Mouse (Mus musculus) neutrophil, adult 5-6 weeks (primary cell): ENCODE measurements around the gene Uso1. TPM values are rescaled to one million over a fixed set of nuclear protein-coding genes. Genes with fewer than 3 reads are reported as not detected.
A peak's percentile ranks its signal among the peaks of the same experiment; 100 is the strongest.

Experiments used
- ATAC-seq: fragments of 151-379, 151-347 bp; 2 replicates; pipeline ENCODE4 v1.8.0; 2017; ENCODE audit warnings: mild to moderate bottlenecking, moderate TSS enrichment; ENCODE audit not compliant: insufficient number of reproducible peaks, poor library complexity, low FRiP score, severe bottlenecking; ENCODE audit errors: extremely low read depth
- total RNA-seq: library from RNA; stranded (forward); fragments of 200-1000 nt; gene quantifications from 2 replicates; pipeline ENCODE4 v1.2.3, GENCODE M21; 2017

Gene Uso1
- total RNA-seq, 1 experiment from 2014 or later = 29.8 TPM

DNA sequence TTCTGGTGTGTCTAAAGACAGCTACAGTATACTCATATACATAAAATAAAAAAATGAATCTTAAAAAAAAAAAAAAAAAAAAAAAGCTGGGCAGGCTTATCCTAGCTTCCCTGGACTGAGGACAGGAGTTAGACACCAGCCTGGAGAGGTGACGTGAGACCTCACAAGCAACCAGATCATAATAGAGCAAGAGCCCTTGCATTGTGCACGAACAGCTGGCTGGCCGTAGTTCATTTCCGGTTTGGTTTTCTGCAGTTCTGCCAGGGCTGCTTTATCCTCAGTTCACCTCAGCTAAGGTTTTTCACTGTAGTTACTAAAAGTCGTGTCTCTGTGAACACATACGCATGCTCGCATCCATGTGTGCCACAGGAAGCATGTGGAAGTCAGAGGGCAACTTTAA is 90.0 kb downstream of the Uso1 start:
- no peak for ATAC-seq

DNA sequence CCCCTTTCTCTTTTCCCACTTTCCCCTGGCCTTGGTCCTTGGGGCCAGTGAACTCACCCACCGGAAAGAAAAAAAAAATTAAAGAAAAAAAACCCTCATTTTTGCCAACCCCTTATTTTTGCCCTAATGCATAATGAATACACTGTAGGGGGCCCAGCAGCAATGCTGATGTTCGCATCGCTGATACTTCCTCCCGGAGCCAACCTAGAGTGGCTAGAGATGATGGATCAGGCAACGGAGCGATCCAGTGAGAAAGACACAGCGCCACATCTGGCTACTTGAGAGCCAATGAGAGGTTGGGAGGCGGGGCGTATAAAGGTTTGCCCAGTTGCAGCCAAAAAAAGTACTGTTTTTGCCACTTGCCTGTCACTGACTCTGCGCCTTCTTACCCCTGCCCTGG is 91.0 kb downstream of the Uso1 start:
- ATAC-seq = no peak

DNA sequence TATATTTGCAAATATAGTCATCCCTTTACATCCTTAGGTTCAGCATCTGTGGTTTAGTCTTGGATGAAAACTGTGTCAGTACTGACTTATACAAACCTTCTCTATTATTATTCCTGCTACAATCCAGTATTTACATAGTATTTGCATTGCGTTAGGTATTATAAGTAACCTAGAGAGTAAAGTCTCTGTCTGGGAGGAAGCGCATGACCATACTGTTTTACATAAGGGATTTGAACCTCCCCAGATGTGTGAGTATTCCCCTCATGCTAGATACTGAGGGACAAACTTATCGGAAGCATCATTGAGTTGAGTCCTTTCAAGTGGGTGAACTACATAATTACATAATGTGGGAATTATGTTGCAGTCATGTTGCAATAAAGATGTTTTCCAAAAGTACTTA is 91.8 kb downstream of the Uso1 start:
- ATAC-seq = no peak

DNA sequence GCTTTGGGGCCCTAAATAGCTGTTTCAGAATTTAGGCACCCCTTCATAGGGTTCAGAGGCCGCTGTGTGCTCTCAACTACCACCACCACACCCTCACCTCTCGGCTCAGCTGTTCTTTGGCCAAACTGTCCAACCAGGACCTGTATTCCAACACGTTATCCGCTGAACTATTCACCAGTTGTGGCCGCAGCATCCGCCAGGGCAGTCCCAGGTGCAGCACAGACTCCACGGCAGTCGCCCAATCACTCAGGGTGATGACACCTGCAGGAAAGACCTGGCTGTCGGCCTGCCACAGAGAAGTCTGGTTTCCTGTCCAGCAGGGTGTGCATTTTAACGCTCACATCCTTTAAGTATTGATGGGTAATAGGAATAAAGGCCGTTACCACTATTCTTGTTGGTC is 92.6 kb downstream of the Uso1 start:
- no peak for ATAC-seq

DNA sequence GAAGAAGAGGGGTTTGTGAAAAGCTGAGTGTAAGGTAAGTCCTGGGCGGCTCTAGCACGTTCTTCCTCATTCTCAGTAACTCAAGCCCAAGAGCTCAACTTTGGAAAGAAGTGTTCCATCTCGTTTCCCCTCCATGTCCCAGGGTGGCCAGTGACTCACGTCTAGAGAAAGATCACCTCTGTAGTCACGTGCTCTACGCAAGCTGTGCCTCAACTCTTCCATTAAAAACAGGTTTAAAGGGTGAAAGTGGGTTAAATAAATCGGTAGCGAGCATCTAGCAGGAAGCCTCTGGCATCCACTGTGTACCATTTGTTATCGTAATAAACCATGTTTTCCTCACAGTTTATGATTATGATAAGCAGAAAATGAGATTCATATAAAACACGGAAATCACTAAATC is 94.1 kb downstream of the Uso1 start:
- no peak for ATAC-seq

DNA sequence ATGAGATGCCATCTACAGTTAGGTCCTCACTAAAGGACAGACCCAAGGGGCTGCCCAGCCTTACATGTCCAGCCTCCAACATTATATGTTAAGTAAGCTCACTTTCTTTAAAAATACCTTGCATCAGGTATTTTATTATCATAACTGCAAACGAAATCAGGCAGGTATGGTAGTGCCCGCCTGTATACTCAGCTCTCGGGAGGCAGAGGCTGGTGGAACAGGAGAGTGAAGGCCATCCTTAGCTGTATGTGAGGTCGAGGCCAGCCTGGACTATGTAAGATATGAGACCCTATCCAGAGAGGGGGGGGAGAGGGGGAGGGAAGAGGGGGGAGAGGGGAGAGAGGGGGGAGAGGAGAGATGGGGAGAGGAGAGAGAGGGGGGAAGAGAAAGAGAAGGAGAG is 95.6 kb downstream of the Uso1 start:
- ATAC-seq = no peak

DNA sequence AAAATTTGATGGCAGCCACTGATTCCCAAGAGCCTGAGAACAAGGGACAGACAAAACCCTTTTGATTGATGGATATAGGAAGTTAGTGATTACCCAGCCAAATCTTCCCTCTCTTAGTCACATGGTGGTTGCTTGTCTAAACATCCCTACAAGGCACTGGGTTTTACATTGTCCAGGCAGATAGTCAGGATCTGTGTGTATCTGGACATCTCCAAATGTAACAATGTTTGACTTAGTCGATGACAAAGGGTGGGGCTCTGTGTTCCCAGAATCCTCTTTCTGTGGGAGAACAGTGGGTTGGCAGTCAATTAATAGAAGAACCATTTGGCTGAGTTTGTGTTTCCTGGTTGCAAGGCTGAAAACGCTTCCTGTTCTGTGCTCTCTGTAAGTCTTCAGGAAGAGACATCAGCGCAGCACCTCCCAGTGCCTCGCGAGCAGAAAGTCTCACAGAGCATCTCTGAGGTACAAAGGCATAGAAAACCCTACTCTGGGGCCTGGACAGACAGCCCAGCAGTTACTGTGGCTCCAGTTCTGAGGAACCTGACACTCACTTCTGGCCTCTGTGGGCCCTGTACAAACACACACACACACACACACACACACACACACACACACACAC is 97.3 kb downstream of the Uso1 start:
- no peak for ATAC-seq

DNA sequence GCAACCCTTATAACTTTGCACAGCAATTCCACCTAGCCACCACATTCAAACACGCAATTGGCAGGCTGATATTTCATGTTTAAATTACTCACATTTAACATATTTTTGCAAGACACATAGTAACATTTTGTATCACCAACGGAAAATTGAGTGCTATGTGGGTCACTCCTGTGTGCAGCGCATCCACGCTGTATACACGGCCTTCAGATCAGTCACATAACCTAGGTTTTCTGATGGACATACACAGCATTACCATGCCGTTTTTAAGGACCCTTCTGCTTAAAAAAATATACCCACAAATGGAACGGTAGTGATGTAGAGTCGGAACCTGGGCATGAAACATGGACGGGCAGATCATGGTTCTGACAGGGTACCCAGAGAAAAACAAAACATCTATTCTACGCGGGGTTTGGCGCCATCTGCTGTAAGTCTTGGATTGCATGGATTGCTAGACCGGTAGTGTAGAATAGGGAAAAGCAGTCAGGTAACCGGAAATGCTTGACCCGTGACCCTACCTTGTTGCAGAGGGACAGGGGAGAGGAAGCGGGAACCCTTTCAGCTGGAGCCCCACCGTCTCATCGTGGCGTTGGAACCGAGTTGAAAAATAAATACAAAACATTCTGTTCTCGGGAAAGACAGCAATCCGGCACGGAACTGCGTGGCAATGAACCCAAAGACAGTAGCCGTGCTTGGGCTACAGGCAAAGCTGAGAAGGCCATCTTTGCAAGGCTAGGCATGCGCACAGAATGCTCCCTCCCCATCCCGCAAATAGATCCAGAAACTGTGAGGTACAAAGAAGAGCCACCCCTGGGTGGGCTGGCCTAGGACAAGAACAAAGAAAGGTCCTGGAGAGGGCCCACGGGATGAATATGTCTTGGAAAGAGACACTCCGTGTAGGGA is 101.8 kb downstream of the Uso1 start:
- ATAC-seq = no peak

- no peak for ATAC-seq
Observed at GRCm38 (mm10) chr5:92240769-92241168, 103.0 kb downstream of the Uso1 start.

- ATAC-seq = no peak
Observed at GRCm38 (mm10) chr5:92244900-92245299, 107.2 kb downstream of the Uso1 start.

- peak; percentile 28; the same call in 1 of the 2 replicates for ATAC-seq
Observed at GRCm38 (mm10) chr5:92245483-92245882, 107.7 kb downstream of the Uso1 start.

- no peak for ATAC-seq
Observed at GRCm38 (mm10) chr5:92248614-92249013, 110.9 kb downstream of the Uso1 start.

DNA sequence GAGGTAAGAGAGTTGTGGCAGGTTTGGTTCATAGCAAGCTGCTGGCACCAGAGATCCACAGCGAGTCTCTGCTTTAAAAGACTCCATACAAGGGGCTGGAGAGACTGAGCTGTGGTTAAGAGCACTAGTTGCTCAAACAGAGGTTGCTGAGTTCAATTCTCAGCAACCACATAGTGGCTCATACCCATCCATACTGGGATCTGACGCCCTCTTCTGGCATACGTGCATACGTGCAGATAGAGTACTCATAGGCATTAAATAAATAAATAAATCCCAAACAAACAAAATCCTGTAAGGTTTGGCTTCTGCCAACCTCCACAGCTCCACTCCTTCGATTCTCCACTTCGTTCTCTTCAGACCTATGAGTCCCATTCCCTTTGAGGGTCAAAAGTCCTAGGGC is 114.3 kb downstream of the Uso1 start:
- no peak for ATAC-seq

Other genes starting within 250 kb of the Uso1 start
- 157 and 163 TPM in 2 replicates for gene Rchy1, start 174.9 kb upstream of the Uso1 start, total RNA-seq
- gene Odaph, start 150.5 kb upstream of the Uso1 start, total RNA-seq = 0.86 TPM in 1 of 2 replicates, not detected in the other
- 0.25 and 1.3 TPM in 2 replicates for gene Cdkl2, start 94.1 kb upstream of the Uso1 start, total RNA-seq
- 117 and 139 TPM in 2 replicates for gene G3bp2, start 54.2 kb upstream of the Uso1 start, total RNA-seq
- gene U90926, start 77.5 kb downstream of the Uso1 start, total RNA-seq = not detected in 2 replicates
- gene Ppef2, start 118.3 kb downstream of the Uso1 start, total RNA-seq = 0.86 and 1.0 TPM in 2 replicates
- gene Naaa, start 140.2 kb downstream of the Uso1 start, total RNA-seq = 42.5 and 43.8 TPM in 2 replicates
- 41.9 and 50.0 TPM in 2 replicates for gene Sdad1, start 172.5 kb downstream of the Uso1 start, total RNA-seq
- gene Cxcl9, start 190.1 kb downstream of the Uso1 start, total RNA-seq = 0.12 TPM in 2 replicates
- gene Art3, start 193.9 kb downstream of the Uso1 start, total RNA-seq = 0.49 TPM in 1 of 2 replicates, not detected in the other
- 2.6 and 6.2 TPM in 2 replicates for gene Cxcl10, start 211.0 kb downstream of the Uso1 start, total RNA-seq